Mouse (Mus musculus) cortical plate, adult 2 months (tissue): ENCODE measurements around the gene Mov10.

ENCODE experiments used
- CTCF ChIP-seq: fragments of 200-500 bp; IDR thresholded peaks from 2 replicates; pipeline ENCODE4 v1.5.1; 2011; ENCODE audit warnings: mild to moderate bottlenecking, control low read depth, low read length; ENCODE audit not compliant: insufficient read depth; ENCODE audit errors: extremely low read depth
- POLR2A ChIP-seq: fragments of 200-500 bp; IDR thresholded peaks from 2 replicates; pipeline ENCODE4 v1.6.1; 2011; ENCODE audit warnings: mild to moderate bottlenecking, low read length, control low read depth; ENCODE audit not compliant: insufficient read depth; ENCODE audit errors: extremely low read depth

- no peak for TF ChIP-seq POLR2A
- no peak for TF ChIP-seq CTCF
Measured at GRCm38 (mm10) chr3:104854465-104854864, 36.1 kb upstream of the Mov10 start.
